Mouse (Mus musculus) c-Kit-negative CD71-positive TER-119-positive erythroid progenitor cells, embryonic 14.5 days (primary cell): ENCODE data around the gene Kif17.

Source experiments
- DNase-seq: peaks from one replicate; pipeline ENCODE4 v3.0.0-alpha.2; 2013; ENCODE audit warnings: low read depth, low spot score

The Kif17 gene

GRCm38 (mm10) chr4:138259482-138259881 is 9.2 kb downstream of the Kif17 start:
- no peak for DNase-seq

- DNase-seq, result peak; percentile 34
Measured at GRCm38 (mm10) chr4:138261843-138262681, 11.8 kb downstream of the Kif17 start.

GRCm38 (mm10) chr4:138267869-138268268 is 17.6 kb downstream of the Kif17 start:
- DNase-seq, result no peak

- DNase-seq, result no peak
Measured at GRCm38 (mm10) chr4:138272011-138272997, 22.1 kb downstream of the Kif17 start.

- no peak for DNase-seq
Measured at GRCm38 (mm10) chr4:138278346-138278745, 28.1 kb downstream of the Kif17 start.

GRCm38 (mm10) chr4:138282834-138283233 is 32.6 kb downstream of the Kif17 start:
- DNase-seq, result peak; percentile 66

GRCm38 (mm10) chr4:138286411-138286810 is 36.2 kb downstream of the Kif17 start:
- DNase-seq, result no peak

GRCm38 (mm10) chr4:138288691-138289090 is 38.5 kb downstream of the Kif17 start:
- no peak for DNase-seq

GRCm38 (mm10) chr4:138292028-138292427 is 41.8 kb downstream of the Kif17 start:
- DNase-seq, result no peak

- DNase-seq, result no peak
Measured at GRCm38 (mm10) chr4:138293261-138293948, 43.2 kb downstream of the Kif17 start.

- DNase-seq, result no peak
Measured at GRCm38 (mm10) chr4:138293949-138294550, 43.8 kb downstream of the Kif17 start.

GRCm38 (mm10) chr4:138301271-138301780 is 51.1 kb downstream of the Kif17 start:
- DNase-seq, result no peak

GRCm38 (mm10) chr4:138303011-138303410 is 52.8 kb downstream of the Kif17 start:
- no peak for DNase-seq

- DNase-seq, result no peak
Measured at GRCm38 (mm10) chr4:138303742-138304141, 53.5 kb downstream of the Kif17 start.

GRCm38 (mm10) chr4:138304340-138305104 is 54.3 kb downstream of the Kif17 start, which contains the start of gene Ddost:
Ddost (plus strand) TSS chr4:138304730.
- peak; percentile 99 for DNase-seq

GRCm38 (mm10) chr4:138307025-138307424 is 56.8 kb downstream of the Kif17 start:
- DNase-seq, result no peak

- DNase-seq, result no peak
Measured at GRCm38 (mm10) chr4:138307739-138308138, 57.5 kb downstream of the Kif17 start.

- DNase-seq, result no peak
Measured at GRCm38 (mm10) chr4:138310311-138310910, 60.2 kb downstream of the Kif17 start.

GRCm38 (mm10) chr4:138311595-138311994 is 61.4 kb downstream of the Kif17 start:
- DNase-seq, result no peak

GRCm38 (mm10) chr4:138312105-138312504 is 61.9 kb downstream of the Kif17 start:
- no peak for DNase-seq
